Mouse (Mus musculus) right cerebral cortex, adult 18-20 months (tissue): ENCODE results near the gene Zfp2.
A peak's percentile ranks its signal among the peaks of the same experiment; 100 is the strongest.

Experiments used
- DNase-seq: peaks from one replicate; pipeline ENCODE4 v3.0.0; 2022; ENCODE audit warnings: mixed read lengths

Gene Zfp2

GRCm38 (mm10) chr11:50850989-50851601, 64.9 kb downstream of the Zfp2 start:
- peak; percentile 8 for DNase-seq

GRCm38 (mm10) chr11:50850177-50850735, 65.7 kb downstream of the Zfp2 start, which contains the start of gene Grm6:
Gene Grm6 (plus strand): TSS chr11:50850685.
- no peak for DNase-seq

DNA sequence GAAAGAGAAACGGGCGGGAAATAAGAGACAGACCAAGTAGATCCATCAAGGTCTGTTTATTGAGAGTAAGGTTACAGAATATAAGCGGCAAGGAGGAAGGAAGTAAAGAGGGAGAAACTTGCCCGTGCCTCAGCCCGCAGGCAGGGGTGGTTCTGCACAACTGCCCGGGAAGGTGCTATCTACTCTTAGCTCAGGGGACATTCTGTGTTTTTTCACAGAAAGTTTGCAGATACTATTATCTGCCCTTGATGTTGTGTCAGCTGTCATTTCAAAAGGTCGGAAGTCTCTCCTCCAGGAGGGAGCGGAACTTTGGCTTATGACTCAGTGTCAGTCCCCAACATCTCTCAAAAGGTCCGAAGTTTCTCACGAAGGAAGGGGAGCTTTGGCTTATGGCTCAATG, 66.7 kb downstream of the Zfp2 start:
- no peak for DNase-seq
